Mouse (Mus musculus) lung, adult 18-20 months (tissue): Measurements from ENCODE around the gene Ksr2.

Experiments
- DNase-seq, 2 experiments: peaks; one replicate each; pipeline ENCODE4 v3.0.0; 2022; ENCODE audit warnings: mixed read lengths in 2 of 2

Ksr2 gene

GRCm38 (mm10) chr5:117803551-117803950 lies 389.8 kb downstream of the Ksr2 start:
- no peak for DNase-seq

GRCm38 (mm10) chr5:117810930-117811329 lies 397.1 kb downstream of the Ksr2 start:
- no peak for DNase-seq

GRCm38 (mm10) chr5:117818800-117819199 lies 405.0 kb downstream of the Ksr2 start:
- DNase-seq = no peak

GRCm38 (mm10) chr5:117820445-117820844 lies 406.6 kb downstream of the Ksr2 start:
- no peak for DNase-seq

GRCm38 (mm10) chr5:117823811-117824210 lies 410.0 kb downstream of the Ksr2 start:
- DNase-seq = no peak

GRCm38 (mm10) chr5:117824486-117824885 lies 410.7 kb downstream of the Ksr2 start:
- no peak for DNase-seq
